Mouse (Mus musculus) right cerebral cortex, adult 2 months (tissue): ENCODE data around the gene Tnfaip3.

Experiments used
- DNase-seq, 2 experiments: peaks; one replicate each; pipeline ENCODE4 v3.0.0; 2021 to 2022; ENCODE audit warnings: low spot score in 2 of 2

Gene Tnfaip3

GRCm38 (mm10) chr10:19015257-19015862 is at the start of gene Tnfaip3:
Tnfaip3 (minus strand) TSS chr10:19015657.
- peak; percentile 95 to 97 for DNase-seq

GRCm38 (mm10) chr10:19064651-19065601 is 49.5 kb upstream of the Tnfaip3 start:
- no peak for DNase-seq

GRCm38 (mm10) chr10:19063670-19064069 is 48.2 kb upstream of the Tnfaip3 start:
- DNase-seq, result no peak

DNA sequence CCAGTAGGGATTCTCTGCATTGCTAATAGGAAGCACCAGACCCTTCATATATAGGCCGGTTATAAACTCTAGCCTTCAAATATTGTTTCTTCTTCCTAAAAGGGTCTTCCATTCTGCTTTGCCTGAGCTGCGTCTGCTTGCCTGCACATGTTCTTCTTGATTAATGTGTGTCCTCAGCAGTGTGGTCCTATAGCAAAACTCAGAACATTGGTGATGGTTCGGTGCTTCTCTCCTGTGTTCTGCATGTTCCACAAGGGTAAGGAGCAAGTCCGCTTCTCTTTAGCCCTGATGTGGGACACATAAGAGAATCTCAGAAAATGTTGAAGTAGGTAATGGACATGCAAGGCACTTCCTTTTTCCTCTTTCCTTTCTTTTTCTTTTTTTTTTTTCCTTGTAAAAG is 47.8 kb upstream of the Tnfaip3 start:
- DNase-seq, result no peak

- peak in 1 of 2 experiments; percentile 33 for DNase-seq
Measured at GRCm38 (mm10) chr10:19062098-19062905, 46.8 kb upstream of the Tnfaip3 start.

GRCm38 (mm10) chr10:19061201-19061600 is 45.7 kb upstream of the Tnfaip3 start:
- no peak for DNase-seq

GRCm38 (mm10) chr10:19053524-19053923 is 38.1 kb upstream of the Tnfaip3 start:
- no peak for DNase-seq

DNA sequence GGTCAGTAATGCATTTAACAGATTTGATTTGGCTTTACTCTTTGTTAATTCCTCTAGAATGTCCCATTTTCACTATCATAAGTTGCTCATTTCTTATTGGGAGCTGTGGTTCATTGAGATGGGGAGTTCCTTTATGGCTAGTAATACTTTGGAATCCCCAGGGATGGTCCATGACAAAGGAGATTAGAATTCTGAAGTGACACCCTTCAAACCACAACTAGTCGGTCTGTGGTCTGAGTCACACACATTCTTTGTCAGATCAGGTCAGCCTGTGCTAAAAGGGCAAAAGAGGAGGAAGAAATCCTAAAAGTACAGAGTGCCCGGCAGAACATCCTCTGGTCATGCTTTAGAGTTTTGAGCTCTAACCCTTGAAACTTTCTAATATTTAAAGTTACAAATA is 30.5 kb upstream of the Tnfaip3 start:
- DNase-seq, result no peak

DNA sequence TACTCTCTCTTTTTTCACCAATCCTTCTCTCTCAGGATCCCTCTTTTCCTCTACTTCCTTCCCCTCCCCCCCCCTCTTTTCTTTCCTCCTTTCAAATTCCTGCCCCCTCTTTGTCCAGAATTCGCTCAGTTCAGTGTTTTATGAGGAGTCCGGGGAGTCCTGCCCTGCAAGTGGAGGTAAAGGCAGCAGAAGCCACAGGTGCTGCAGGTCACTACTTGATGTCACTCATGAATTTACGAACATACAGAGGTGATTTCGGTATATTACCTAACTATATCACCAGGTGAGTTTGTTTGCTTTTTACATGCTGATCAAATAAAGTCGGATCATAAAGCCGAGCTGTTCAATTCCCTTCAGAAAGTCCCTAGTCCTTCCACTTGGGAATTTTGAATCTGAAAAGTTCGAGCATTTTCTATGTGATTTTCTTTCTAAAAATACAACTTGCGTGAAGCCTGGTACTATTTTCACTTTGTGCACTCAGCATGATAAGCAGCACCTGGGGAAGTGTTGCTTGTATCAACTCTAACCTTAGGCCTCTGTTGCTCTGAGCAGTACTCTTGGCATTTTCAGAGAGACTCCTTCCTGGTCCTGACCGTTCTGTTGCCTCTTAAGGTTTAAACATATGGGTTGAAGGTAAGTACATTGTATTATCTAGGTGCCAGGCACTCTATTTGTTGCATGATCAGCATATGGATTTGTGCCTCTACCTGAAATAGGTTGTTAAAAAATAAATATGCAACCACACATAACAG is 29.5 kb upstream of the Tnfaip3 start:
- no peak for DNase-seq

GRCm38 (mm10) chr10:19043529-19044262 is 28.2 kb upstream of the Tnfaip3 start:
- no peak for DNase-seq

DNA sequence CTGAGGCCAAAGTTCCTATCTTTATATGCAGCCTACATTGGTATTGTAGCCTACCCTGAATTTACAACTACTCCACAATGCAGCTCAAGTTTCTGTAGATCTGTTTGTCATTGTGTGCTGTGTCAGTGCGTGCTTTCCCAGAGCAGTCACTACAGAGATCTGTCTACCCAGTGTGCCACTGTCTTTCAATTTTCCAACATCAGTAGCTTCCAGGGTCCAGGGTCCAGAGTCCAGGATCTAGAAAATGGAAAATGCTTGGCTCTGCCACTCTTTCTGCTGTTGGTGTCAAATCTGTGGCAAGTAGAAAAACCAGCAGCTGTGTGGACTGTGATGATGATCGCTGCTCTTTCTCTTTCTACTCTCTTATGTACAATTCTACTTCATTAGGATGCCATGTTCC is 24.7 kb upstream of the Tnfaip3 start:
- no peak for DNase-seq

GRCm38 (mm10) chr10:19034764-19035163 is 19.3 kb upstream of the Tnfaip3 start:
- no peak for DNase-seq

DNA sequence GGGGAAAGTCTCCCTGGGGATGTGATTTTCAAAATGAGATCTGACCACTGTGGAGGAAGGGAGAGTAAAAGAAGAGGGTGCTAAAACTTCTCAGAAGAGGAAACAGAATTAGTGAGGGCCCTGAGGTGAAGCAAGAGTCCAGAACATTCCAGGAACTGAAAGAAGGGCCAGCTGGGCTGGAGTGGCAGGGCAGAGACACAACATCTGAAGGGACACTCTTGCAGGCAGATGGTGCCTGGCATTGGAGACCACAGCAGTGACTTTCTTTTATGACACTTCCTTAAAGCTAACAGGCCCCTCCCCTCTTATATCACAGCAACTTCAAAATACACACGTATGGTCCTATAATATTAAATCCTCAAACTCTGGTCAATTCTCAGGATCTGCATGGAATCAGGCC is 18.2 kb upstream of the Tnfaip3 start:
- no peak for DNase-seq

GRCm38 (mm10) chr10:19031875-19032274 is 16.4 kb upstream of the Tnfaip3 start:
- DNase-seq, result no peak

GRCm38 (mm10) chr10:19030628-19031027 is 15.2 kb upstream of the Tnfaip3 start:
- no peak for DNase-seq

DNA sequence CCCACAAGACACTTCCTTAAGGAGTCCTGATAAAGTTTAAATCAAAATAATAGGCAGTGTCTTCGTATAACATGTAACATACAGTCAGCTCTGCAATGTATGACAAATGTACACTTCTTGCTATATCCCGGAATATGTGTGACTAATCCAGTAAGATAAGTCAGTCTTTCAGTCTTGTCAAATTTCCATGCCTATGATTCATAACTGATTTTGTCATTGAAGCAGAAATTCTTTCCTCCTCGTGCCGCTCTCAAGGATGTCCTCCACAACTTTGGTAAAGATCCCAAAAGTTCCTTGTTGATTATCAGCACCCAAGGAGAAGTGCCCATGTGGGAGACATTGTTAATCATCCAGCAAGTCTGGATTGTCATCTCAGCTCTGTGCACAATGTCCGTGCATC is 11.3 kb upstream of the Tnfaip3 start:
- no peak for DNase-seq

GRCm38 (mm10) chr10:19024353-19024752 is 8.9 kb upstream of the Tnfaip3 start:
- no peak for DNase-seq

GRCm38 (mm10) chr10:19023622-19024326 is 8.3 kb upstream of the Tnfaip3 start:
- DNase-seq, result no peak

DNA sequence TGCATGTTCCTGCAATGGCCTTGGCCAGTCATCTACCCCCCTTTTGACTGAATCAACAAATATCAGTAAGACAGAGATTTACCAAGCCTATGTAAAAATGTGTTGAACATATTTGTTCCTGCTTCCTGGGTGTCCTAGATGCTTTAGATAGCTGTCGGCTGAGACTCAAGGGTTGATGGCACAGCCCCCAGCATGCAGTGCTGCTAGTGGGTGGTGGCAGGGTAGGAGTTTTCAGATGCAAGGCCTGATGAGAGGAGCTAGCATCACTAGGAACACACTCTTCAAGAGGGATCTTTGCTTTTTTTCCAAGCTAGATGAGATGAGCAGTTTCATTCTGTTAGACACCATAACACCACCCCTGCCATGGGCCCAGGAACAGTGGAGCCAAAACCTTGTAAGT is 6.8 kb upstream of the Tnfaip3 start:
- DNase-seq, result no peak

- DNase-seq, result no peak
Measured at GRCm38 (mm10) chr10:19016823-19017471, 1.5 kb upstream of the Tnfaip3 start.
